Mouse (Mus musculus): ENCODE data around the gene Vwf.

GRCm38 (mm10) chr6:125592536-125592935 lies 46.0 kb downstream of the Vwf start:
- no peak for TF ChIP-seq POLR2A (IDR thresholded peaks at IDR 0.05; ENCODE audit: extremely low read depth, insufficient read depth, low read length)
- TF ChIP-seq CTCF (IDR thresholded peaks at IDR 0.05; ENCODE audit: low read depth, low read length), result no peak
